Mouse (Mus musculus): Measurements from ENCODE around the gene Hspa12a. TPM values are rescaled to one million over a fixed set of nuclear protein-coding genes. Genes with fewer than 3 reads are reported as not detected.

The Hspa12a gene
- total RNA-seq, 2 experiments from 2014 or later = 186 to 192 TPM

DNA sequence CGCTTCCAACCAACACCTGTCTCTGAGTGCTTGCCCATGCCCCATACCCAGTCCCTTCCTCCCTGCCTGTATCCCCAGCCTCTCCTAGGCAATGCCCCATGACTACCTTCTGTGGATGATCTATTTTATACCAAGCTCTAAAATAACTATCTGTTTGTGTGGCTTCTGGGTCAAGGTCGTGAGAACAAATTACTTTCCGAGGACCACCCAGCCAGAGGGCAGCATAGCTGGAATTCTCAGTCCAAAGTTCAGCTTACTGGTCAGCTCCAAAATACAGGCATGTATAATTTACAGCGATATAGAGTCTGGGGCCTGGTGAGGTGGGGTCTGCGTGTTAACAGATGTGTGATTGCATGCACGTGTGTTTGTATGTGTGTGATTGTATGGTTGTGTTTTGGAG is 71.6 kb downstream of the Hspa12a start:
- DNase-seq (ENCODE audit: extremely low spot score in 1 of 2, low spot score in 2 of 2) = no peak
- intact Hi-C loops (cut with DNase I) = no loop called here

DNA sequence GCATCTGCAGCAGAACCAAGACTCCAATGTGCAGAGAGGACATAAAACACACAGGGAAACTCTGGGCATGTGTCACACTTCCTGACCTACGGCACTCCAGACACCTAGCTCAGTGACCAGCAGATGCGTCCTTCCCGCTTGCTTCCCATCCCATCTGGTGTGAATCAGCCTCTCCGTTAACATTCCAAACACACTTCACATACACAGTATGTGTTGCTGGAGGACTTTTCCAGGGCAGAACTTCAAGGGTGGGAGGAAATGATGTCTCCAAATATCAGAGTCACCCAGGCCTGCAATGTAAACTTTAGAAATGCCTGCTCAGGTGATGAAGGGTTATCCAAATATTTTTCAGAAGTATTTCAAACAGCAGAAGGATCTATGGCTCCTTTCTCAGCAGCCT is 76.8 kb downstream of the Hspa12a start:
- intact Hi-C loops (cut with DNase I) = no loop called here
- DNase-seq (ENCODE audit: extremely low spot score in 1 of 2, low spot score in 2 of 2) = no peak

DNA sequence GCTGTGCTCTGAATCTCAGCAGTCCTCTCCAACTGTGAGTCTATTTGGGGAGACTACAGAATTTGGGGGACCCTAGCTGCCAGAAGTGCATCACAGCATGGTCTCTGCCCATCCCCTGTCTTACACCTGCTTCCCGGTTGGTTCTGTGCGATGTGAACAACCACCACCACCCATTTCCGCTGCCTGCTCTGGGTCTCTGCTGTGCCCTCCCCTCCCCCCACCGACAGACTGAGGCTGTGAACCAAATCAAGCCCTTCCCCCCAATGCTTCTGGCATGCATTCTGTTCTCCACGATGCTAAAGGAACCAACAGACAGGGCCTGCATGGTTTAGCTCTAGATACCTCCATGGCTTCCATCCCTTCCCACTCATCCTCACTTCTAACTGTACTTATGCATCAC is 78.2 kb downstream of the Hspa12a start:
- intact Hi-C loops (cut with DNase I) = no loop called here
- DNase-seq (ENCODE audit: extremely low spot score in 1 of 2, low spot score in 2 of 2) = no peak

DNA sequence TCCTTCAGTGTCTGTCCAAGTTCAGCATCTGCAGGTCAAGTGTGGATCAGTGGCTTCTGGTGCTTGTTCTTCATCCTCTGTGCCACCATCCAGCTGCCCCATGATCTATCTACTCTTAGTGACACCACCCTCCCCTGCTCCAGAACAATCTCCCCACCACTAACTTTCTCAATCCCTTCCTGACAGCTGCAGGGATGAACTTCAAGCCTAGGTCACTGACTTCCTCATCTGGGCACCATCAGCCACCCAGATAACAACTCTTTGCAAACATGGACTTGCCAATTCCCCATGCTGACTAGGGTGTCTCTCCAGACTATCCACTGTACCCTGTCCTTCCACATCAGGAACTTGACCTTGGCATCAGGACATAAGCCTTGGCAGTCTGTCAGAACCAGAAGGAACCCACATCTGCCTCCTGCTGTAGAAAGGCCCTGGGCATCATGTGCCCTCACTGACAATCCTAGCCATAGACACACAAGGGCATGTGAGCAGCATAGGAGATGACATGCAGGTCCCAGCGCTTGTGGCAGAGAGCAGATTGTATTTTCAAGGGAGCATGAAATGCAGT is 79.4 kb downstream of the Hspa12a start:
- intact Hi-C loops (cut with DNase I) = no loop called here
- DNase-seq (ENCODE audit: extremely low spot score in 1 of 2, low spot score in 2 of 2) = no peak

DNA sequence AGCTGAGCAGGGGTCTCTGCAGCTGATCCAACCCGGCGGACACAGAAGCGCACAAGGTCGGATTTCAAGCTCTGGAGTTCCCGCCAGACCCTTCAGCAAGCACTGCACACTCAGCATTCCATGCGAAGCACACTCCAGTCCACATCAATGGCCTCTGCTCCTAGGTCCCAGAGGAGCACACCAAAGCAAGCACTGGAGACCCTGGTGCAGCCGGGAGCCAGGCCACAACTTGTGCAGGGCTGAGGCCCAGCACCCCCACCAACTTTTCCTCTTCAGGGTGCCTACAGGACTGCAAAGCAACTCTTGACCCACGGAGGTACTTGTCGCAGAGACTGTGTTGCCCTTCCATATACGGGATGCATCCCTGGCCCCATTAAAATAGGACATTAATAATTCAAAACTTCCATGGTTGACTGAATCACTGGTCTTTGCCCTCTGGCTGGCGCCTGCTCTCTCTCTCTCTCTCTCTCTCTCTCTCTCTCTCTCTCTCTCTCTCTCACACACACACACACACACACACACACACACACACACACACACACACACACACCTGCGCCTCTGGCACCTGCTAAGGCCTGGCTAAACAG is 82.2 kb downstream of the Hspa12a start:
- DNase-seq (ENCODE audit: extremely low spot score in 1 of 2, low spot score in 2 of 2) = no peak
- intact Hi-C loops (cut with DNase I) = no loop called here

DNA sequence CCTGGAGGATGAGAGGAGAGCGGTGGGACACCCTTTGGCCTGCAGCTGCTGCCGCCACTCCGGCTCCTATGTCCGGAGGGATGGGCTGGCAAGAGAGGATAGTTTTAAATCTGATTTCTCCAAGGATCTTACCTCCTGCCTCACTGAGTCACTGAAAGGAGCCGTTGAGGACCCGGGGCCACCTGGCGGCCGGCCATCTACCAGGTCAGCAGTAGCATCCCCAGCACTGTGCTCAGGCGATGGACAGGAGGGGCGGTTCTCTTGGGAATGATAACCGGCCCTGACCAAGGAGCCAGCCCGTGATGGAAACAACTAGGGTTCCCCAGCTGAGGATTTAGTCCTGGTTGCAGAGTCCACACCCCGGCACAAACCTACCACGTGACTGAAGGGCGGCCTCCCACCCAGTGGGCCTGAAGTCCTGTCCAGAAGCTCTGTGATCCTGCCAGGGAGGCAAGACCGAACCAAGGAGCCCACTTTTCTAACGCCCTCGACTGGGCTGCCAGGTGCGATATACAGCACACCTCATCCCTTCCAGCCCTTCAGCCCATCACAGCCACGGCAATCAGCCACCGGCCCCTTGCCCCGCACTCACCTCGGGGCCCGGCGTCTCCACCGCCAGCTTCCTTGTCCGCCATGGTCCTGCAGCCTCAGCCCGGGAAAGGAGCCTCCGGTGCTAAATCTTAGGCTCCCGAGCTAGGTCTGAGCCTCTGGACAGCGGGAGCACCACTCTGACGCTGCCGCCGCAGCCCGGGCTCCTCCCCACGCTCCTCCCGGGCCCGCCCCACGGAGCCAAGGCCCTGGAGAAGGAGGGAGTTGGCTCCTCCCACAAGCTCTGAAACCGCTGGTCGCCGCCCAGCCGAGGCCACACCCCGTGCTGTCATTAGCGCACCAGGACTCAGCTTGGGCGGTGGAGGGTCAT is 82.9 kb downstream of the Hspa12a start:
- DNase-seq (ENCODE audit: extremely low spot score in 1 of 2, low spot score in 2 of 2) = peak; percentile 78 to 92
- intact Hi-C loops (cut with DNase I) = no loop called here

DNA sequence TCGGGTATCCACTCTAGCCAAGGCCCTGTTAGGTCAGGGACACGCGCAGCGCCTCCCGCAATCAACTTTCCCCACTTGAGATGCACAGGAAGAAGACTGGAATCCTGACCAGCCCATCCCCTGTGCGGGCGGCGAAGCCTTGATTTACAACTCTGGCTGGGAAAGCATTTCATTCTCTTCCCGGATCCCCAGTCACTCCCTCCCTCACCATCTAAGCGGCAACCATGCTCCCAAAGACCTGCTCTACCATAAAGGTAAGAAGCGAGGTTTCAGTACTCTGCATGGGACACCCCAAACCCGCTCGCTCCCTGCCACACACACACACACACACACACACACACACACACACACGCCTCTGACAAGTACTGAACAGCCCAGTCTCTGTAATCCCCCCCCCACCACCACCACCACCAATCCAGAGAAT is 83.6 kb downstream of the Hspa12a start:
- intact Hi-C loops (cut with DNase I) = loop anchor here (5.0 kb wide), 2 partner anchors 38 to 53 kb away; no protein-coding TSS in a partner anchor
- DNase-seq (ENCODE audit: extremely low spot score in 1 of 2, low spot score in 2 of 2) = peak in 1 of 2 experiments; percentile 38

DNA sequence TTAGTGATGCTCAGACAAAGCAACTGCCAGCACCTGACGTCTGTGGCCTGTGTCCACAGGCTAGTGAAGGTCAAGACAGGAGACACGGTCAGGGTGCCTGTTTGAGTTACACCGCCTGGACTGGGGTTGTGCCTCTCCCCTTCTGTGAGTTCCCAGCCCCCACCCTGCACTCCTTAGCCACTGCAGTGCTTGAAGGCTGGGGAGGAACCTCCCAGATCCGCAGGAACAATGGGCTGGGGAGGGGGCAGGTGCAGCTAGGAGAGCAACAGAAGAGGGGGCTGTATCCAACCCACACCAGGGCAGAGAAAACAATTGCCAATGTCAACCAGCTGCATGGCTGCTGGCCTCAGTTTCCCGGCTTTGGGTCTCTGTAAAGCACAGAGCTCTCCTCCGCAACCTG is 84.1 kb downstream of the Hspa12a start:
- peak in 1 of 2 experiments; percentile 57 for DNase-seq (ENCODE audit: extremely low spot score in 1 of 2, low spot score in 2 of 2)
- intact Hi-C loops (cut with DNase I) = loop anchor here (5.0 kb wide), 2 partner anchors 37 to 52 kb away; no protein-coding TSS in a partner anchor

DNA sequence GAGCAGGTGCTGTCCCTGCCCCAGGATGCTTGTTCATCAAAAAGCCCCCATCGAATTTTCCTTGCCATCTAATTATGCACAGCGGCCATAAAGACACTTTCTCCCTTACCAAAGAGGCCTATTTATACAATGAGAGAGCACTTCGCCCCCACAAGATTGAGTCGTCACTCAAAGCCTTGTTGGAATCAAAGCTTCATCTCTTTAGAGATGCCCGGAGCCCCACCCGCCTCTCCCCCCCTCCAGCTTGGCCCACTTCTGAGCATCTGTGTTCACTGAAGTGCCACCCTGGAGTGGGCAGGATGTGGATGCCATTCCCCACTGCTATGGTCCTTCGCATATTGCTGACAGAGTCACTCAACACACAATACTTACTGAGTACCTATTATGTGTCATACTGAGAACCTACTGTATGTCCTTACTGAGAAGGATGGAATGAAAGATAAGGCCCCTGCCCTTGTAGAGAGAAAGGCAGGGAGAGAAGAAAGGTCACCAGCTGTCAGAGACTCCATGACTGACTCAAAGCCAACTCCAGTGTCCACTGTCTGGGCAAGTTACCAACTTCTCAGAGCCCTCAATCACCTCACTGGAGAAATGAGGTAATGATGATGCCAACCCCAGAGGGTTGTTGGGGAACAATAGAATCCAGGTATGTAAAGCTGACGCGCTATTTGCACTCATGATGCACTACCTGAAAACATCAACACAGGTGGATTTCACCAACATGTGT is 87.2 kb downstream of the Hspa12a start:
- intact Hi-C loops (cut with DNase I) = loop anchor here (5.0 kb wide), 2 partner anchors 34 to 49 kb away; no protein-coding TSS in a partner anchor
- DNase-seq (ENCODE audit: extremely low spot score in 1 of 2, low spot score in 2 of 2) = no peak

DNA sequence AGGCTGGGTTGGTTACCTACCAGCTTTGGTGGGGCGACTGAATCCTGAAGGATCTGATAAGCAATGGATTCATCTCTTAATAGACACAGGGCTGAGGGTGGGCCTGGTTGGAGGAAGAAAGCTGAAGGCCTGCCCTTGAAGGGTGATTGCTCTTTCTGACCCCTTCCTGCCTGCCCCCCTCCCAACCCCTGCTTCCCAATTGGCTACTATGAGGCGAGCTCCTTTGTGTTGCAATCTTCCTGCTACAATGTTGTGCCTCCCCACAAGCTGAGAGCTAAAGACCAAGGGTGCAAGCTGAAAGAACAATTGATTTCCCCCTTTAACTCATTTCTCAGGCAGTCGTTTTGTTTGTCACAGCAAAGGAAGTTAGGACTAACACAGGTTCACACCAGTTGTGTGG is 88.6 kb downstream of the Hspa12a start:
- no peak for DNase-seq (ENCODE audit: extremely low spot score in 1 of 2, low spot score in 2 of 2)

DNA sequence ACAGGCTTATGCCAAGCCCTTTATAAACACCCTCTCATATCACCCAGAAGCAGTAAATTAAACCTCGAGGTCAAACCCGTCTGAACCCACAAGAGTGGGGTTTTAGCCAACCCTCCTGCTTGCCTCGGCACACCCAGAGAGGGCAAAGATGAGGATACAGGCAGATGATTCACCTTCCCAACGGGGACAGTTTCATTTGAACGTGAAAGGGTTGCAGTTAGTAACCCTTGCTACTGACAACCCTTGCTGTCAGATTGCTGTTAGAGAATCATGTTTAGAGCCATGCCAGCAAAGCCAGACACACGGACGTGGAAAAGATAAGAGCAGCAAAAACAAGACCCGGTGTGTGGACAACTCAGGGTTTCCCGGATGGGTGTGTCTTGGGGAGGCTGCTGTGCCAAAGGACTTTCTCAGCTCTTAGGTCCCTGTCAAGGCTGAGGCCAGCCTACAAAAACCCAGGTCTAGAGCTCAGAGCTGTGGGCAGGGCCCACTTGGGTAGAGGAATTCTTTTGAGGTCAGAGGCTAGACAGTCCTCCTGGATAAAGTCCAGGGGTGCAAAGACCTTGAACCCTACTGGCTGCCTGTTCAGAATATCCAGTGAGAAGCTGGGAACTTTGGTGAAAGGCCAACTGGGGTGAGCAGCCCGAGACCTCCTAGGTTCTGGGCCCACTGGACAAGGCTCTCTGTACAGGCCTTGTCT is 90.3 kb downstream of the Hspa12a start:
- no peak for DNase-seq (ENCODE audit: extremely low spot score in 1 of 2, low spot score in 2 of 2)
- intact Hi-C loops (cut with DNase I) = no loop called here

More for the DNA sequence above, 88.6 kb downstream of the Hspa12a start:
- intact Hi-C loops (cut with DNase I) = loop anchor here (5.0 kb wide), 2 partner anchors 33 to 48 kb away; no protein-coding TSS in a partner anchor

DNA sequence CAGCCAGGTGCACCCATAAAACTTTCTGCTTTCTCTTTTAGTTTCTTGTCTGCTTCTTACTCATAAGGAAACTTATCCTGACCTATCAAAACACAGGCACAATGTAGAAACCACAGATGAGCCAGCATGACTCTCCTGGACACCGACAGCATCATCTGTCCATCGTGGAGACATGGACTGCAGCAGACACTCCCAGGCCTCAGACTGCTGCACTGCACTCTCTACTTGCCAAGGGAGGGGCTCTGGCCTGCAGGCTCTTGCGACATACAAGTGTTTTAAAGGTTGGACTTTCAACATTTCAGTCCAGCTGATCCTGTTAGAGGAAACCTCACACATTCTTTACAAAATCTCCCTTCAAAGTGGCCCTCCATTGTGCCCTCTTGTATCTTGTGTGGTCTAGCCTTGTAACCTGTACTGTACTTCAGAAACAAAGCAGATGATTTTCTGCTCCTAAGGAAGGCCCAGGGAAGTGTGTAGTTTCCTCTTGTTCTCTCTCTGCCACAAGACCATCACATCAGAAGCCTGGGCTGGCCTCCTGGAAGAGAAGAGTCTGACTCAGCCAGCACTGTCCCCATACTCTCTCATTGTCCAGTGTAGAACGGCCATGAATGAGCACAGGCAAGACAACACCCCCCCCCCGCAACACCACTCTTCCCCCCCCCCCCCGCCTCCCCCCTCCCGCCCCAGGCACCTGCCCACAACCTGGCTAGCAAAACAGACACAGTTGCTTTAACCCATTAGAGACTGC is 92.6 kb downstream of the Hspa12a start:
- DNase-seq (ENCODE audit: extremely low spot score in 1 of 2, low spot score in 2 of 2) = no peak
- intact Hi-C loops (cut with DNase I) = no loop called here

DNA sequence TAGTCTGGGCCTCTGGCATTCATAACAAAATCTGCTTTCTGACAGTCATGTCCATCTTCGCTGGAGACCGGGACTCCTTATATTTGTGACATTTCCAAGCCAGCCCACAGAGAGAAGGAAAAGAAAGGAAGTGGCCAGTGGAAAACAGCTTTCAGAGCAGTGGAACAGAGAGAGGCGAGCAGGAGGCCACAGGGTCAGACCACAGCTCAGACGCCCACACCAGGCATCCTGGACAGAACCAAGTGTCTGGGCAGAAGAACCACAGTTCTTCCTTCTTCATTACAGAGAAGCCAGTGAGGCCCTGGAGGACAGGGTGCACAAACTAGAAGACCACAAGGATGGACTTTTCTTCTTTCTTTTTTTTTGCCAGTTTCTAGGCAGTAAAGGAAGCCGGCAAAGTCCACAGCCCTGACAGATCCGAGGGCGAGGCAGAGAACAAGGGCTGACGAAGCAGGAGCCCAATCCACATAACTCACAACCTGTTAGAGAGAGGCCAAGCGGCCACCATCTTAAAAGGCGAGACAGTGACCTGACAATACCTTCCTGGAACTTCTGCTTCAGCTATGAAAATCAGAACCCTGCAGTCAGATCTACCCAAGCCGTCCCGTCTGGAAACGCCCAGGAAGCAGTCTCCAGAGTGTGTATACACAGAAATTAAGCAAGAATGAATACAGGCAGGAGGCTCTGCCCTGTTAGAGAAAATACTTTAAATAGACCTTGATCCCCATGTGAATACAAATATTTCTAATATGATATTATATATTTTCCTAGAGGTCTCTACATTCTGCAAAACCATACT is 93.9 kb downstream of the Hspa12a start:
- intact Hi-C loops (cut with DNase I) = no loop called here

DNA sequence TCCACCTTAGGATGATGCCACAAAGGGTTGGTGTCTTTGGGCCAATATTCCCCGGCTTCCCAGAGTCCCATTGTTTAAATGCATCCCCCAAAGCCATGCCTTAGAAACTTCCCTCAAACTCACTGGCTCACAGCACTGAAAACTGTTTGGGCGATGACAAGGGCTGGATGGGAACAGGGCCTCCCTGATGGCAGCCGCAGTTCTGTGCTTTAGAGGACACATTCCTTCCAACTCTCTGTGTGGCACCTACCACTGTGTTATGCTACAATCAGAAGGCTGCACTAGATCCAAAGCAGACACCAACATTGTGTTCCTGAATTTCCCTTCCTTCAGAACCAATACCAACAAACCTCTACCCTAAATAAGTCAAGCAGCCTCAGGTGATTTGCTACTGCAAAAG is 99.8 kb downstream of the Hspa12a start:
- no peak for DNase-seq (ENCODE audit: extremely low spot score in 1 of 2, low spot score in 2 of 2)
- intact Hi-C loops (cut with DNase I) = no loop called here

More for the DNA sequence above, 93.9 kb downstream of the Hspa12a start:
- DNase-seq (ENCODE audit: extremely low spot score in 1 of 2, low spot score in 2 of 2) = no peak

DNA sequence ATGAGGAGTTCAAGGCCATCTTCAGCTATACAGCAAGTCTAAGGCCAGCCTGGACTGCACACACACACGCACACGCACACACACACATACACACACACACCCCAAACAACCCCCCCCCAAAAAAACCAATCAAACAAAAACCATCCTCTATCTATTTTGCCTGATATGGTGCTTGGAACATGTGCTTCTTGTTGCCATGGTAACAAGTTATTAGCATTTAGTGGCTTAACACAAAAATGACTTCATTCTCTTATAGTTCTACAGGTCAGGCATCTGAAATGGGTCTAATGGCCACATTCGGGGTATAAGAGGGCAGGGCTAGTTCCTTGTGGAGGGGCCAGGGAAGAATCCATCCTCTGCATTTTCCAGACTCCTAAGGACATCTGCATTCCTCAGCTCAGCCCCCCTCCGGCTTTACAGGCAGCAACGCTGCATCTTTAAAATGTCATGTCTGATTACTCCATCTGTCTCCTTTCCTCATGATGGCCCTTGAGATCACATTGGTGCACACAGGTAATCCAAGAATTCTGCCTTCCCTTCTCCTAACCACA is 102.7 kb downstream of the Hspa12a start:
- DNase-seq (ENCODE audit: extremely low spot score in 1 of 2, low spot score in 2 of 2) = no peak
- intact Hi-C loops (cut with DNase I) = no loop called here

DNA sequence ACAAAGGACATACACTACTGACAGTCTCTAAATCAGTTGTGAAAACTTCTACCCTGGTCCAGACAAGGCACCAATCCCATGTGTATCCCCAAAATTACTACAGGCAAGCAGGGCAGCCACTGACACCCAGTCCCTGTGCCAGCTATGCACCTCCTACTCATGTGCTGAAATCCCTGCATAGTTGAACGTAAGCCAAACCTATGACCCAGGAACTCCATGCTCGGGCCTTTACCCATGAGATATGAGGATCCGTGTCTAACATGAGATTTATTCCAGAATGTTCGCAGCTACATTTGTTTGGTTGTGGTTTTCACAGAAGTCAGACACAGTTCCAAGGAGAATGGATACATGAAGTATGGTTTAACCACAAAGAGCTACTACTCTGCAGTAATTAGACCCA is 103.6 kb downstream of the Hspa12a start:
- DNase-seq (ENCODE audit: extremely low spot score in 1 of 2, low spot score in 2 of 2) = no peak
- intact Hi-C loops (cut with DNase I) = no loop called here

DNA sequence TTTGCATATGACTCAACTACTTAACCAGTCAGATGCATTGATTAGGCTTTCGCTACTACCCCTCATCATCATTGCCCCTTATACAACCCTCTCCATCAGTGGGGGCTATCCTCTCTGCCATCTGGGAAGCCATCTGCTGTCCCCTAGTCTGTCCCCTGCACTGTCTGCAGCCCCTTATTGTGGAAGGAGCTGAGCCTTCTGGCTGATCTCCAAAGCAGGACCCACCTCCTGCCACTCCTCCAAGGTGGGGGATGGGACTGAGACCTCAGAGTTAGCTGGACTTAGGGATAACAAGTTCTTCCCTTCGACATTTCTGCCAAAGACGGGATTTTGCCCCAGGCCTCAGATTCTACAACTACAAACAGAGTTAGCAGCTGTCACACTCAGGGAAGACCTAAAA is 104.1 kb downstream of the Hspa12a start:
- DNase-seq (ENCODE audit: extremely low spot score in 1 of 2, low spot score in 2 of 2) = no peak
- intact Hi-C loops (cut with DNase I) = no loop called here
